Mouse (Mus musculus): ENCODE measurements around the gene Hormad2. TPM values are rescaled to one million over a fixed set of nuclear protein-coding genes. Genes with fewer than 3 reads are reported as not detected.

Hormad2 gene
- polyA plus RNA-seq (2015; fragmentation: Nextera tagmentation; extraction: Ambion mirVana): 0.09 and 0.34 TPM in 2 replicates

DNA sequence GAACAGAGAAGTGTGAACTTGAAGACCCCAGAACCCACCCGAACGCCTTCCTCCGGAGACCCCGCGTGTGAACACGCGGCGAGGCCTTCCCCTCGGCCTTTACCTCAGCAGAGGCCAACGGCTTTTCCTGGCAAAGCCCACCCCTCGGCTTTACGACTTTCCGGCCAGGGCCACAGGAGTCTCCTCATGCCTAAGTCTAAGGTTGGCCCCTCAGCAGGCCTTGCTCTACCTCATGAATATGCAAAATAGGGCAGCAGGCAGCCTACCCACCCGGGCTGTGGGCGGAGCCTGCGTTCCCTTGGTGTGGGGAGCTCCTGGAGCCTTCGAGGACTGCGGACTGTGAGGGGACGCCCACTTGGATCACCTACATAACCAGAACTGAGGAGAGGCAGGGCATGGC is at the start of gene Hormad2:
TSS of gene Hormad2 (minus strand) at position 128 of the 400 bp plus-strand sequence.
- no peak for ATAC-seq
- no peaks in the 10 kb centered on the region for H3K9me3 ChIP-seq (replicated peaks; ENCODE audit: control insufficient read depth, low read length, poor library complexity, severe bottlenecking)

DNA sequence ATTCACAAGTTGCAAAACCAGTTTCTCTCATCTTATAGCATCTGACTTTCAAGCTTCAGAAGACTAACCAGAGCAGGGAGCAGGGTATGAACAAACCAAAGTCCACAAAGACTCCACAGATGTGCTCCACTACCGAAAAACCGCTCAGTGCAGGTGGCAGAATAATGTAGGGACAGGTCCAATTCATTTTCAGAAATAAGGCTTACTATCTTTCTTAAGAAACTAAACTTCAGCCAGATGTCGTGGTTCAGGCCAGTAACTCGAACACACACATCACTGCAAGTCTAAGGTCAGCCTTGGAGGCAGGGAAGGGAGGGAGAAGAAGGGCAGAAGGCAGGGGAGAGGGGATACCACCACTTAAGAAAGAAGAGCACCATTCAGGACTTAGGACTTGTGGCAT is 48.3 kb upstream of the Hormad2 start:
- no peaks in the 10 kb centered on the region for H3K27me3 ChIP-seq (ENCODE audit: control insufficient read depth, insufficient read depth, low read depth, low read length)
- WGBS: 94% methylated on average over 4 of the region's 4 CpGs
- ATAC-seq: no peak
- peaks cover 48% of the 10 kb centered on the region for H3K36me3 ChIP-seq (ENCODE audit: control insufficient read depth, insufficient read depth, low read length)
- H3K9me3 ChIP-seq (replicated peaks; ENCODE audit: control insufficient read depth, low read length, poor library complexity, severe bottlenecking): no peaks in the 10 kb centered on the region
- H3K4me3 ChIP-seq (ENCODE audit: low read depth, low read length): no peak overlapping the region
- H3K4me1 ChIP-seq (ENCODE audit: control insufficient read depth, insufficient read depth, low read length): no peaks in the 10 kb centered on the region
- H3K27ac ChIP-seq (ENCODE audit: low read length): no peak overlapping the region
- no peak overlapping the region for H3K9ac ChIP-seq (ENCODE audit: low read depth, low read length)
- H3K4me2 ChIP-seq (ENCODE audit: low read length): no peak overlapping the region

More for the DNA sequence above, at the start of gene Hormad2:
- Histone ChIP-seq H3K4me2 (ENCODE audit: low read length) (no peak within 1 kb of the TSS), H3K4me3 (ENCODE audit: low read depth, low read length) (no peak within 1 kb of the TSS), H3K36me3 (ENCODE audit: control insufficient read depth, insufficient read depth, low read length) (no peaks in the 10 kb centered on the region), H3K9ac (ENCODE audit: low read depth, low read length) (no peak within 1 kb of the TSS), H3K27me3 (ENCODE audit: control insufficient read depth, insufficient read depth, low read depth, low read length) (no peaks in the 10 kb centered on the region), H3K27ac (ENCODE audit: low read length) (no peak within 1 kb of the TSS), H3K4me1 (ENCODE audit: control insufficient read depth, insufficient read depth, low read length) (no peaks in the 10 kb centered on the region)
- WGBS: 55% methylated on average over 19 of the region's 19 CpGs

DNA sequence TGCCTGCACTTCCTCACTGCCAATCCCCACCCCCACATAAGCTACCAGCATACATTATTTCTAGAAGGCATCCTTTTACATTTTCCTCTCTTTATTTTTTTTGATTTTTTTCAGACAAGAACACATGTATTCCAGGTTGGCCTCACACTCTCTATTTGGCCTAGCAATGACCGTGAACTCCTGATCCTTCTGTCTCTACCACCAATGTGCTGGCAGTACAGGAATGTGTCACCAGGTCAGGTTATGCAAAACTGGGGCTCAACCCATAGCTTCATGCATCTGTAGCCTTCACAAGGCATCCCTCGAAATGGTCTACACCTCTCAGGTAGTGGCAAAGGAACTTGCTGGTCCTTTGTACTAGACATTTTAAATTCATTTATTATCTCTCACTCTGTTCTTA is 47.9 kb upstream of the Hormad2 start:
- no peak for ATAC-seq
- Histone ChIP-seq H3K36me3 (ENCODE audit: control insufficient read depth, insufficient read depth, low read length) (peaks cover 48% of the 10 kb centered on the region), H3K4me2 (ENCODE audit: low read length) (no peak overlapping the region), H3K9me3 (replicated peaks; ENCODE audit: control insufficient read depth, low read length, poor library complexity, severe bottlenecking) (no peaks in the 10 kb centered on the region), H3K27me3 (ENCODE audit: control insufficient read depth, insufficient read depth, low read depth, low read length) (no peaks in the 10 kb centered on the region), H3K27ac (ENCODE audit: low read length) (no peak overlapping the region), H3K4me1 (ENCODE audit: control insufficient read depth, insufficient read depth, low read length) (no peaks in the 10 kb centered on the region), H3K4me3 (ENCODE audit: low read depth, low read length) (no peak overlapping the region), H3K9ac (ENCODE audit: low read depth, low read length) (no peak overlapping the region)
- 97% methylated on average over 2 of the region's 2 CpGs for WGBS

DNA sequence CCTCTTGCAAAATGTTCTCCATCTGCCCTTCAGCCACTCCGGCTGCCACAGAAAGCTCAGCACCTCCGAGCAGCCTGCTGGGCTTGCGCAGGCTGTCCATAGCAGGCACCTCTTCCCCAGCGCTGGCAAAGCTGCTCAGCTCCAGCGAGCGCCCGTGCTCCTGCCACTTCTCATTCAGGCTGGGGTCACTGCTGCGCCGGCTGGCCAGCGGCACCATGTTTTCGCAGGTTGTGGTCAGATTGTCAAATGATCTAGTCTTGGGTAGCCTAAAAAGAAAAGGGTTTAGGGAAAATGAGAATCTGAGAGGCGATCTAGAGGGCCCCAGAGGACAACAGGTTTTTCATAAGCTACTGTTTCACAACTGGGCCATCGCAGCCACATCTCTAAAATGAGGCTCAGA is 47.5 kb upstream of the Hormad2 start:
- no peaks in the 10 kb centered on the region for H3K9me3 ChIP-seq (replicated peaks; ENCODE audit: control insufficient read depth, low read length, poor library complexity, severe bottlenecking)
- WGBS: 94% methylated on average over 13 of the region's 13 CpGs

DNA sequence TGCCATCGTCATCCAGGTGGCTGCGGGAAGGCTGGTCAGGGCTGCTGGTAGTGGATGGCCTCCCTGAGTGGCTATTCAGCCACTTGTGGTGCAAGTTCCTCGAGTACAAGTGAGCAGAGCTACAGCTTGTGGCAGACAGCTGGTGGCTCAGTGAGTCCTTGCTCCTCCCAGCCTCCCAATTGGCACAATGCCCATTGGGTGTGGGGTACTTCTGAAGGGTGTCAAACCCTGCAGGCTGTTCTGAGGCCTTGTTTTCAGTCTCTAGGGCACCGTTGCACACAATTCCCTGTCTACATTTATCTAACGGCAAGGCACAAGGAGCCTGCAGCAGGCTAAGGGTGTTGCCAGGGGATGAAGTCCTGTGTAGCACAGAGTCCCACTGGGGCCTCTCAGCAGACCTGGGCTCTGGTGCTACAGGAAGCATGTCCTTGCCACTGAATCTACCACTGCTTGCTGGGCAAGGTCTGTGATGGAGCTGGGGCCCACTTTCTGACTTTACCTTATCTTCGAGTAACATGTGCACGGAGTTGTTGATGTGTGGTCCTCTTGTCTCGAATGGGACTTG is 46.6 kb upstream of the Hormad2 start:
- WGBS: 86% methylated on average over 8 of the region's 8 CpGs
- Histone ChIP-seq H3K4me2 (ENCODE audit: low read length) (no peak overlapping the region), H3K4me1 (ENCODE audit: control insufficient read depth, insufficient read depth, low read length) (no peaks in the 10 kb centered on the region), H3K36me3 (ENCODE audit: control insufficient read depth, insufficient read depth, low read length) (peaks cover 49% of the 10 kb centered on the region), H3K4me3 (ENCODE audit: low read depth, low read length) (no peak overlapping the region), H3K27ac (ENCODE audit: low read length) (no peak overlapping the region), H3K9me3 (replicated peaks; ENCODE audit: control insufficient read depth, low read length, poor library complexity, severe bottlenecking) (no peaks in the 10 kb centered on the region), H3K27me3 (ENCODE audit: control insufficient read depth, insufficient read depth, low read depth, low read length) (no peaks in the 10 kb centered on the region), H3K9ac (ENCODE audit: low read depth, low read length) (no peak overlapping the region)
- no peak for ATAC-seq

More for the DNA sequence above, 47.5 kb upstream of the Hormad2 start:
- Histone ChIP-seq H3K27ac (ENCODE audit: low read length) (no peak overlapping the region), H3K27me3 (ENCODE audit: control insufficient read depth, insufficient read depth, low read depth, low read length) (no peaks in the 10 kb centered on the region), H3K4me2 (ENCODE audit: low read length) (no peak overlapping the region), H3K4me1 (ENCODE audit: control insufficient read depth, insufficient read depth, low read length) (no peaks in the 10 kb centered on the region), H3K9ac (ENCODE audit: low read depth, low read length) (no peak overlapping the region), H3K36me3 (ENCODE audit: control insufficient read depth, insufficient read depth, low read length) (peaks cover 49% of the 10 kb centered on the region), H3K4me3 (ENCODE audit: low read depth, low read length) (no peak overlapping the region)
- ATAC-seq: no peak

DNA sequence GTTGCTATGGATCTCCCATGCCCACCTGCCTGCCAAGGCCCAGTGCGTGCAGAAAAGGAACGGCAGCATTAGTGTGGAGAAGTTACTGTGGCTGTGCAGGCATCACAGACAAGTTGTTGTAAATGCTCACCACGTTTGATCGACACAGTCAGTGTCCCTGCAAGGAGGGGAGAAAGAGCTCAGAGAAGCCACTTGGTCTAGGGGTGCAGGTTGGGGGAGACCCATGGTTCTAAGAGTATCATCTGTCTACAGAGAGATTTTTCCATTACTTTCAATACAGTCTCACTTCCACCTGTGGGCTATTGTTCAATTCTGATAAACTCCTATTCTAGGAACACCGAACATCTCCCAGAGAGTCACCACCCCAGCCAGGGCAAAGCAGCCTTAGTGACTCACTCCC is 43.6 kb upstream of the Hormad2 start:
- Histone ChIP-seq H3K36me3 (ENCODE audit: control insufficient read depth, insufficient read depth, low read length) (peaks cover 51% of the 10 kb centered on the region), H3K9ac (ENCODE audit: low read depth, low read length) (no peak overlapping the region), H3K4me2 (ENCODE audit: low read length) (no peak overlapping the region), H3K27me3 (ENCODE audit: control insufficient read depth, insufficient read depth, low read depth, low read length) (no peaks in the 10 kb centered on the region), H3K4me1 (ENCODE audit: control insufficient read depth, insufficient read depth, low read length) (no peaks in the 10 kb centered on the region), H3K27ac (ENCODE audit: low read length) (no peak overlapping the region), H3K9me3 (replicated peaks; ENCODE audit: control insufficient read depth, low read length, poor library complexity, severe bottlenecking) (no peaks in the 10 kb centered on the region), H3K4me3 (ENCODE audit: low read depth, low read length) (no peak overlapping the region)
- ATAC-seq: no peak
- 91% methylated on average over 5 of the region's 5 CpGs for WGBS

DNA sequence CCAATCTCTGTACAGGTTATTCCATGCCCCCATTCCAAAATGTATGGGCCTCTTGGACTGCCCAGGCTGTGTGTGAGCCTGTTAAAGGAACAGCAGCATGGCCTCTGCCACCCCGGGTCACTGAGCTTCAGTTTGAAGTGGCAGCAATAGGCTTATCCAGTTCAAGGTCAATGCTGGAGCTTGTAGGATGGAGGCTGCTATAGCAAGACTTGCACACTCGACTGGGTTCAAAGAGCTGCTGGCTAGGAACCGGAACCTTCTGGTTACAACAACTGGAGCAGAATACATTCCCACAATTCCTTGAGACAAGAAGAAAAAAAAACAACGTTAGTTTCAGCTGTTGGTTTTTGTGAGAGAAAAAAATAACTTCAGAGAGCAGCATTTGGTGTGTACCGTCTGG is 41.7 kb upstream of the Hormad2 start:
- Histone ChIP-seq H3K4me2 (ENCODE audit: low read length) (no peak overlapping the region), H3K9me3 (replicated peaks; ENCODE audit: control insufficient read depth, low read length, poor library complexity, severe bottlenecking) (no peaks in the 10 kb centered on the region), H3K4me3 (ENCODE audit: low read depth, low read length) (no peak overlapping the region), H3K9ac (ENCODE audit: low read depth, low read length) (no peak overlapping the region), H3K36me3 (ENCODE audit: control insufficient read depth, insufficient read depth, low read length) (peaks cover 43% of the 10 kb centered on the region), H3K27me3 (ENCODE audit: control insufficient read depth, insufficient read depth, low read depth, low read length) (no peaks in the 10 kb centered on the region), H3K4me1 (ENCODE audit: control insufficient read depth, insufficient read depth, low read length) (no peaks in the 10 kb centered on the region), H3K27ac (ENCODE audit: low read length) (no peak overlapping the region)
- no peak for ATAC-seq
- 71% methylated on average over 5 of the region's 5 CpGs for WGBS

DNA sequence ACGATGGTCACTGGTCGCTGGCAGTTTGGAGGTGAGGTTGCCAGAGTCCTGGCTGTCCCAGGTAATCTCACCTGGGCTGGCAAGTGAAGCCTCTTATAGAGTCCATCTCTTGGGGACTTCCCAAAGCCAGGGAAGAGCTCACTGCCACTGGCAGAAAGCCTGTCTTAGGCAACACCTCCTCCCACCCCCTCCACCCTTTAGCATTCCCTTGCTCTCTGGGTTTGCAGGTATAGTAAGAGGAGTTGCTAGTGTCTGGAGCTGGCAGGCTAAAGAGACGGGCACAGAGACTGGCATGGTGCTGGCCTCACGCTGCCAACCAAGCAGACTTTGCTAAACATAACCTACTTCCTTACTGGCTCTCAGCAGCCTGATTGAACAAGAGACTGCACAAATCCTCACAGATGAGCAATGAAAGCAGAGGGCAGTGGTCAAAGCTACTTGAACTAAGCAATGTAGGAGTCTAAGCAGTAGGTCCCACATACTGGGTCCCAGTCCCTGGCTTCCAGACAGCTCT is 35.3 kb upstream of the Hormad2 start:
- Histone ChIP-seq H3K4me1 (ENCODE audit: control insufficient read depth, insufficient read depth, low read length) (no peaks in the 10 kb centered on the region; the same call in 1 of the 2 replicates), H3K9me3 (replicated peaks; ENCODE audit: control insufficient read depth, low read length, poor library complexity, severe bottlenecking) (no peaks in the 10 kb centered on the region), H3K9ac (ENCODE audit: low read depth, low read length) (no peak overlapping the region), H3K27me3 (ENCODE audit: control insufficient read depth, insufficient read depth, low read depth, low read length) (no peaks in the 10 kb centered on the region), H3K36me3 (ENCODE audit: control insufficient read depth, insufficient read depth, low read length) (peaks cover 5% of the 10 kb centered on the region), H3K27ac (ENCODE audit: low read length) (no peak overlapping the region), H3K4me2 (ENCODE audit: low read length) (no peak overlapping the region), H3K4me3 (ENCODE audit: low read depth, low read length) (no peak overlapping the region)
- no peak for ATAC-seq
- WGBS: 92% methylated on average over 4 of the region's 4 CpGs

DNA sequence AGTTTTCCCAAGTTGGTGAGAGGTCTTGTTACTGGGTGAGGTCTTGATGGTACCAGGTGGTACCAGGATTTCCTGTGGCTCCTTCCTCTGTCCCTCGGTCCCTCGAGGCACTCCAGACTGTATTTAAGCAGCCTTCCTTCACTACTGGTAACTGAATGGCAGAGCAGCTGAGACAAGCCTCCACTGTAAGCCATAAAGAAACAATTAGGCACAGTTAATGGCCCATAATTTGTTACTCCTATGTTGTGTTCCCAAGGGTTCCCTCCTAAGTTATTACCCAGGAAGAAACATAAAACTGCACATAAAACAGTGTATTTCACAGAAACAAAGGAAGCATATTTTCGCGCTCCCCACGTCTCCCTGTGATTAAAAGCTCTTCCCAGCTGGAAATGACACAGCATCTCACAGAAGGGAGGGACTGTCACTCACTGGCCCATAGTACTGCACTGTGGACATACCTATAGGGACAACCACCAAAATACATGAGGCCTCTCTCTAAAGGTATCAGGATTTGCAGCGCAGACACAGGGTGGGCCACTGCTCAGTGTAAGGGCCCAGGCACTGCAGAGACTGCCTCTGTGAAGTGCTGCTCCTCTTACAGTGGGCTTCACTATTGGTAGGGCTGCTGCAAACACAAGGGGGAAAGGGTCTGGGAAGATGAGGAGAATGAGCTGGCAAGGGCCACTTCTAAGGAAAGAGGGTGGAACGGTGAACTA is 31.7 kb upstream of the Hormad2 start:
- Histone ChIP-seq H3K4me1 (ENCODE audit: control insufficient read depth, insufficient read depth, low read length) (no peaks in the 10 kb centered on the region; the same call in 1 of the 2 replicates), H3K4me3 (ENCODE audit: low read depth, low read length) (no peak overlapping the region), H3K9me3 (replicated peaks; ENCODE audit: control insufficient read depth, low read length, poor library complexity, severe bottlenecking) (no peaks in the 10 kb centered on the region), H3K36me3 (ENCODE audit: control insufficient read depth, insufficient read depth, low read length) (no peaks in the 10 kb centered on the region), H3K27me3 (ENCODE audit: control insufficient read depth, insufficient read depth, low read depth, low read length) (no peaks in the 10 kb centered on the region), H3K27ac (ENCODE audit: low read length) (no peak overlapping the region), H3K9ac (ENCODE audit: low read depth, low read length) (no peak overlapping the region), H3K4me2 (ENCODE audit: low read length) (no peak overlapping the region)
- ATAC-seq: no peak
- 71% methylated on average over 7 of the region's 7 CpGs for WGBS

Data from midbrain, embryonic 16.5 days (tissue).